In the genomic region with DNA sequence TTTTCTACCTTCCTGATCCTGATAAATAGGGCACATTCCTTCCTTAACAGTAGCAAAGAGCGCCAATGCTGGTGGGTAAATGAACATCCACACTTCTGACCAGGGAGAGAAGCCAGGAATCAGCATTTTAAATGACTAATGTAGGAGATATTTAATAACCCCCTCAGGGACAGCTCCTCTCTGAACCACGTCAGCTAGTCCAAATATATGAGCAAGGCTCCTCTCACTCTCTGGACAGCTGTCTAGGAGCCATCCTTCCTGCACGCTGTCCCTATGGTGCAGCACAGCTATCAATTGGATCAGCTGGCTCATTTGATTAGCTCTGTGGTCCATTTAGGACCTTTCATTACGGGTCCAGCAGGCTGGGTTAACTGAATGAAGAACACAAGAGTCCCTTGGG, we compare ENCODE assay signal across 18 mouse cellular contexts. TPM values are rescaled to one million over a fixed set of nuclear protein-coding genes. Genes with fewer than 3 reads are reported as not detected.
DNase-seq lines count a peak whose midpoint lies in the region; ATAC-seq and TF ChIP-seq lines count a peak whose summit lies in the region.
"Had no signal": no experiment of that assay in that cellular context is flagged by ENCODE, and none has a peak within 500 bp of the region (broad histone marks: within the 10 kb centered on the region; RNA-seq: fewer than 3 reads in every experiment).

No protein-coding gene starts in this region.

- no peak for TF ChIP-seq POLR2A in myocyte (IDR thresholded peaks at IDR 0.05; ENCODE audit: insufficient read length, low read depth)

- peaks cover 72% of the 10 kb centered on the region for H3K36me3 ChIP-seq in intestine, embryonic 14.5 days (ENCODE audit: control insufficient read depth, insufficient read depth, low read length)
- H3K36me3 ChIP-seq in intestine, embryonic 16.5 days (ENCODE audit: control insufficient read depth, insufficient read depth, low read length) = peaks cover 17% of the 10 kb centered on the region
- peaks cover 32% of the 10 kb centered on the region for H3K36me3 ChIP-seq in myocyte (ENCODE audit: control insufficient read depth, insufficient read depth)
- H3K36me3 ChIP-seq in forebrain, embryonic 14.5 days (ENCODE audit: control insufficient read depth, insufficient read depth, low read length) = peaks cover 51% of the 10 kb centered on the region

- H3K27me3 ChIP-seq in intestine, embryonic 14.5 days (replicated peaks; ENCODE audit: control insufficient read depth, insufficient read depth, low read length) = no peaks in the 10 kb centered on the region
- no peaks in the 10 kb centered on the region for H3K27me3 ChIP-seq in intestine, embryonic 16.5 days (replicated peaks; ENCODE audit: control insufficient read depth, insufficient read depth, low read length)
- H3K27me3 ChIP-seq in myocyte (ENCODE audit: control insufficient read depth, insufficient read depth, insufficient read length) = no peaks in the 10 kb centered on the region
- no peaks in the 10 kb centered on the region for H3K27me3 ChIP-seq in forebrain, embryonic 14.5 days (replicated peaks; ENCODE audit: control insufficient read depth, insufficient read depth, low read length)
- H3K27me3 ChIP-seq: hindbrain, embryonic 12.5 days; limb, embryonic 12.5 days; liver, embryonic 15.5 days; lung, embryonic 15.5 days; neural tube, embryonic 13.5 days had no signal

- peaks cover 17% of the 10 kb centered on the region for H3K79me2 ChIP-seq in myocyte (ENCODE audit: control insufficient read depth, insufficient read depth)

- H3K4me2 ChIP-seq in intestine, embryonic 14.5 days (ENCODE audit: low read length) = no peak overlapping the region
- H3K4me2 ChIP-seq in intestine, embryonic 16.5 days (ENCODE audit: low read depth, low read length) = no peak overlapping the region
- peak overlapping the region; percentile 68 for H3K4me2 ChIP-seq in myocyte (ENCODE audit: low read depth)
- H3K4me2 ChIP-seq in forebrain, embryonic 14.5 days (ENCODE audit: low read length) = no peak overlapping the region
- H3K4me2 ChIP-seq: heart, embryonic 11.5 days; hindbrain, embryonic 12.5 days; limb, embryonic 12.5 days; liver, embryonic 15.5 days; lung, embryonic 15.5 days; neural tube, embryonic 13.5 days had no signal

- no peak overlapping the region for H3K27ac ChIP-seq in intestine, embryonic 14.5 days (ENCODE audit: low read depth)
- no peak overlapping the region for H3K27ac ChIP-seq in intestine, embryonic 16.5 days (ENCODE audit: low read length)
- 0 out of 2 replicates have a peak overlapping the region, but pooled peaks have one; percentile 1 for H3K27ac ChIP-seq in layer of hippocampus, adult 2 months
- no peak overlapping the region for H3K27ac ChIP-seq in forebrain, embryonic 14.5 days (ENCODE audit: low read depth, low read length)
- H3K27ac ChIP-seq: hindbrain, embryonic 12.5 days; limb, embryonic 12.5 days; liver, embryonic 15.5 days; lung, embryonic 15.5 days; midbrain, embryonic 10.5 days; neural tube, embryonic 13.5 days had no signal

- H3K9me3 ChIP-seq in intestine, embryonic 14.5 days (ENCODE audit: control insufficient read depth, low read length) = peaks cover 10% of the 10 kb centered on the region; the same call in 1 of the 2 replicates
- peaks cover 3% of the 10 kb centered on the region; the same call in 1 of the 2 replicates for H3K9me3 ChIP-seq in intestine, embryonic 16.5 days (ENCODE audit: control insufficient read depth, low read length)
- peaks cover 3% of the 10 kb centered on the region; the same call in 1 of the 2 replicates for H3K9me3 ChIP-seq in forebrain, embryonic 14.5 days (replicated peaks; ENCODE audit: control insufficient read depth, low read length)
- H3K9me3 ChIP-seq: limb, embryonic 12.5 days; liver, embryonic 15.5 days; lung, embryonic 15.5 days had no signal

- H3ac ChIP-seq in myocyte (ENCODE audit: control insufficient read depth, insufficient read length) = no peak overlapping the region

- no peak overlapping the region for H3K9ac ChIP-seq in intestine, embryonic 14.5 days (ENCODE audit: low read length)
- no peak overlapping the region for H3K9ac ChIP-seq in intestine, embryonic 16.5 days (ENCODE audit: low read depth, low read length)
- H3K9ac ChIP-seq in forebrain, embryonic 14.5 days (ENCODE audit: low read length) = no peak overlapping the region
- H3K9ac ChIP-seq: forebrain, postnatal 0 days; hindbrain, embryonic 12.5 days; limb, embryonic 12.5 days; liver, embryonic 15.5 days; lung, embryonic 15.5 days; neural tube, embryonic 13.5 days had no signal

- H3K4me1 ChIP-seq in intestine, embryonic 14.5 days (replicated peaks; ENCODE audit: control insufficient read depth, insufficient read depth, low read length) = no peaks in the 10 kb centered on the region
- no peaks in the 10 kb centered on the region for H3K4me1 ChIP-seq in intestine, embryonic 16.5 days (ENCODE audit: control insufficient read depth, insufficient read depth, low read length)
- H3K4me1 ChIP-seq in forebrain, embryonic 14.5 days (ENCODE audit: control insufficient read depth, insufficient read depth, low read length) = no peaks in the 10 kb centered on the region
- H3K4me1 ChIP-seq: hindbrain, embryonic 12.5 days; liver, embryonic 15.5 days; midbrain, embryonic 10.5 days; neural tube, embryonic 13.5 days had no signal

- peak; percentile 3 for DNase-seq in intestine, embryonic 14.5 days (ENCODE audit: low spot score)
- no peak for DNase-seq in layer of hippocampus, adult 2 months (ENCODE audit: low spot score in 2 of 2)
- no peak for DNase-seq in layer of hippocampus, postnatal 25 days (ENCODE audit: extremely low spot score in 1 of 2, low spot score in 1 of 2)
- peak; percentile 50 for DNase-seq in MN1 (ENCODE audit: low spot score)
- no peak for DNase-seq in forebrain, embryonic 14.5 days (ENCODE audit: low spot score)
- no peak for DNase-seq in thymus, postnatal 36 days
- DNase-seq: embryo, embryonic 11 days had no signal

- WGBS in intestine, embryonic 14.5 days = 86% methylated on average over 4 of the region's 4 CpGs
- 82% methylated on average over 4 of the region's 4 CpGs for WGBS in intestine, embryonic 16.5 days
- 95% methylated on average over 4 of the region's 4 CpGs for WGBS in forebrain, embryonic 14.5 days

- H3K4me3 ChIP-seq in intestine, embryonic 14.5 days (ENCODE audit: low read depth, low read length) = no peak overlapping the region
- no peak overlapping the region for H3K4me3 ChIP-seq in intestine, embryonic 16.5 days (ENCODE audit: low read length)
- no peak overlapping the region for H3K4me3 ChIP-seq in layer of hippocampus, adult 2 months
- H3K4me3 ChIP-seq in myocyte = no peak overlapping the region
- H3K4me3 ChIP-seq in forebrain, embryonic 14.5 days (ENCODE audit: low read depth, low read length) = no peak overlapping the region
- H3K4me3 ChIP-seq: erythroblast, embryonic 14.5 days; hindbrain, embryonic 12.5 days; limb, embryonic 12.5 days; liver, embryonic 15.5 days; lung, embryonic 15.5 days; midbrain, embryonic 10.5 days; neural tube, embryonic 13.5 days had no signal

- ATAC-seq in intestine, embryonic 14.5 days (replicated peaks; ENCODE audit: low FRiP score, low TSS enrichment, low read depth) = no peak
- ATAC-seq in intestine, embryonic 16.5 days = no peak
- ATAC-seq in forebrain, embryonic 14.5 days = no peak

- no peak for TF ChIP-seq CTCF in layer of hippocampus, adult 2 months (conservative IDR thresholded peaks at IDR 0.05)

TF ChIP-seq in myocyte, 11 proteins besides CTCF, POLR2A, EP300 and RAD21:
- TF ChIP-seq TCF3 (IDR thresholded peaks at IDR 0.05; ENCODE audit: insufficient read length, low read depth) (no peak), MYOG (IDR thresholded peaks at IDR 0.05; ENCODE audit: control insufficient read depth in 1 of 3, insufficient read depth in 1 of 3, insufficient read length in 2 of 3, low read depth in 2 of 3) (peak in 1 of 3 experiments; percentile 50), MYOD1 (IDR thresholded peaks at IDR 0.05; ENCODE audit: control insufficient read depth in 1 of 3, insufficient read length in 2 of 3, low read depth in 2 of 3) (peak in 1 of 3 experiments; percentile 58)

RNA-seq across cellular contexts. Expression of gene Aasdh, which starts 17.5 kb away (rescaled TPM):
- 18.2 and 25.4 TPM in 2 replicates for polyA plus RNA-seq in intestine, embryonic 14.5 days (2014; fragmentation: Nextera tagmentation; extraction: Ambion mirVana)
- polyA plus RNA-seq in intestine, embryonic 16.5 days (2015; fragmentation: Nextera tagmentation; extraction: Ambion mirVana) = 13.6 and 15.0 TPM in 2 replicates
- total RNA-seq in layer of hippocampus, adult 2 months (2021) = 10 to 100 TPM; 27.9 to 28.9 TPM
- total RNA-seq in layer of hippocampus, postnatal 25 days (2021) = 10 to 100 TPM; 17.4 to 23.2 TPM
- 6.1 TPM for polyA plus RNA-seq in myocyte (2012; fragmentation: generic; extraction: Trizol)
- polyA plus RNA-seq in forebrain, embryonic 14.5 days (2014; fragmentation: Nextera tagmentation; extraction: Ambion mirVana) = 18.2 and 18.4 TPM in 2 replicates

RNA-seq across cellular contexts. Expression of gene Paics, which starts 28.3 kb away (rescaled TPM):
- polyA plus RNA-seq in intestine, embryonic 14.5 days (2014; fragmentation: Nextera tagmentation; extraction: Ambion mirVana) = 241 and 252 TPM in 2 replicates
- polyA plus RNA-seq in intestine, embryonic 16.5 days (2015; fragmentation: Nextera tagmentation; extraction: Ambion mirVana) = 150 and 169 TPM in 2 replicates
- total RNA-seq in layer of hippocampus, adult 2 months (2021) = 10 to 100 TPM; 90.4 to 92.5 TPM
- total RNA-seq in layer of hippocampus, postnatal 25 days (2021) = 10 to 100 TPM; 88.6 to 96.3 TPM
- polyA plus RNA-seq in myocyte (2012; fragmentation: generic; extraction: Trizol) = 69.9 TPM
- polyA plus RNA-seq in forebrain, embryonic 14.5 days (2014; fragmentation: Nextera tagmentation; extraction: Ambion mirVana) = 260 and 276 TPM in 2 replicates

RNA-seq across cellular contexts. Expression of gene Ppat, which starts 28.5 kb away (rescaled TPM):
- polyA plus RNA-seq in intestine, embryonic 14.5 days (2014; fragmentation: Nextera tagmentation; extraction: Ambion mirVana) = 39.2 and 43.6 TPM in 2 replicates
- 21.0 and 22.1 TPM in 2 replicates for polyA plus RNA-seq in intestine, embryonic 16.5 days (2015; fragmentation: Nextera tagmentation; extraction: Ambion mirVana)
- 10 to 100 TPM; 15.7 to 17.8 TPM for total RNA-seq in layer of hippocampus, adult 2 months (2021)
- total RNA-seq in layer of hippocampus, postnatal 25 days (2021) = 10 to 100 TPM; 14.3 to 18.1 TPM
- polyA plus RNA-seq in myocyte (2012; fragmentation: generic; extraction: Trizol) = 6.9 TPM
- 16.3 and 19.5 TPM in 2 replicates for polyA plus RNA-seq in forebrain, embryonic 14.5 days (2014; fragmentation: Nextera tagmentation; extraction: Ambion mirVana)

RNA-seq across cellular contexts. Expression of gene Srp72, which starts 51.6 kb away (rescaled TPM):
- 91.6 and 98.2 TPM in 2 replicates for polyA plus RNA-seq in intestine, embryonic 14.5 days (2014; fragmentation: Nextera tagmentation; extraction: Ambion mirVana)
- polyA plus RNA-seq in intestine, embryonic 16.5 days (2015; fragmentation: Nextera tagmentation; extraction: Ambion mirVana) = 80.8 and 90.7 TPM in 2 replicates
- total RNA-seq in layer of hippocampus, adult 2 months (2021) = 100 to 1,000 TPM; 104 to 111 TPM
- 100 to 1,000 TPM; 107 to 108 TPM for total RNA-seq in layer of hippocampus, postnatal 25 days (2021)
- 54.2 TPM for polyA plus RNA-seq in myocyte (2012; fragmentation: generic; extraction: Trizol)
- polyA plus RNA-seq in forebrain, embryonic 14.5 days (2014; fragmentation: Nextera tagmentation; extraction: Ambion mirVana) = 85.2 and 92.3 TPM in 2 replicates

Comparison
In these comparisons a context has a peak if more than half of its experiments do, and no peak if none do; other contexts are left out.
1. DNase-seq: peak in intestine, embryonic 14.5 days (single experiment) and MN1 (single experiment); none in layer of hippocampus, adult 2 months (0 of 2), layer of hippocampus, postnatal 25 days (0 of 2), forebrain, embryonic 14.5 days (single experiment) and thymus, postnatal 36 days (0 of 2).